Mouse (Mus musculus): ENCODE results near the gene Sf3b6. TPM values are rescaled to one million over a fixed set of nuclear protein-coding genes. Genes with fewer than 3 reads are reported as not detected.
A peak's percentile ranks its signal among the peaks of the same experiment; 100 is the strongest.

The Sf3b6 gene
- polyA plus RNA-seq, 1 experiment from 2014 or later: 80.2 TPM

DNA sequence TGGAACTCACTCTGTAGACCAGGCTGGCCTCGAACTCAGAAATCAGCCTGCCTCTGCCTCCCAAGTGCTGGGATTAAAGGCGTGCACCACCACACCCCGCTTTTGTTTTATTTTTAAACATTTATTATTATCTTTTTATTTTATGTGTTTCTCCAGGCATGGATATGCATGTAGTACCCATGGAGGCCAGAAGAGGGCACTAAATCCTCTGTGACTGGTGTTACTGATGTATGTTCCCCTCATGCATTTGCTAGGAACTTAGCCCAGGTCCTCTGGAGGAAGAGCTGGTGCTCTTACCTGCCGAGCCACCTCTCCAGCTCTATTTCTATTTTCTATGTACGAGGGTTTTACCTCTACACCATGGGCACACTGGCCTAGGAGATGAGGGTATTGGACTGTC is 38.8 kb downstream of the Sf3b6 start:
- Histone ChIP-seq H3K27me3 (ENCODE audit: control insufficient read depth, insufficient read depth, low read depth, low read length) (no peaks in the 10 kb centered on the region), H3K9ac (ENCODE audit: low read depth, low read length) (no peak overlapping the region), H3K27ac (ENCODE audit: low read length) (no peak overlapping the region), H3K36me3 (ENCODE audit: control insufficient read depth, insufficient read depth) (peaks cover 6% of the 10 kb centered on the region), H3K9me3 (replicated peaks; ENCODE audit: control insufficient read depth, low read length) (no peaks in the 10 kb centered on the region), H3K4me2 (ENCODE audit: low read depth, low read length) (no peak overlapping the region), H3K4me3 (ENCODE audit: low read depth, low read length) (no peak overlapping the region), H3K4me1 (ENCODE audit: control insufficient read depth, low read depth, low read length) (no peaks in the 10 kb centered on the region)
- WGBS (ENCODE audit: insufficient replicate concordance): 85% methylated on average over 5 of the region's 5 CpGs
- ATAC-seq (ENCODE audit: low read depth): no peak

DNA sequence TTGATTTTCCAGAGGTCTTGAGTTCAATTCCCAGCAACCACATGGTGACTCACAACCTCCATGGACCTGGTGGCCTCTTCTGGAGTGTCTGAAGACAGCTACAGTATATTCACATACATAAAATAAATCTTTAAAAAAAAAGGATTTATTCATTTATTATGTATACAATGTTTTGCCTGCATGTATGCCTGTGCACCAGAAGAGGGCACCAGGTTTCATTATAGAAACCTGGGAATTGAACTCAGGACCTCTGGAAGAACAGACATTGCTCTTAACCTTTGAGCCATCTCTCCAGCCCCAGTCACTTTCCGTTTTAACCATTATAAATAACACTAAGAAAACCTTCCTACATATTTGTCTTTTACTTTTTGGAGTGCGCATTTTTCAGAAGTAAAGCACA is 39.5 kb downstream of the Sf3b6 start:
- no peak overlapping the region for H3K4me3 ChIP-seq (ENCODE audit: low read depth, low read length)
- no peak overlapping the region for H3K9ac ChIP-seq (ENCODE audit: low read depth, low read length)
- H3K4me1 ChIP-seq (ENCODE audit: control insufficient read depth, low read depth, low read length): no peaks in the 10 kb centered on the region
- peaks cover 13% of the 10 kb centered on the region for H3K36me3 ChIP-seq (ENCODE audit: control insufficient read depth, insufficient read depth)
- no peaks in the 10 kb centered on the region for H3K27me3 ChIP-seq (ENCODE audit: control insufficient read depth, insufficient read depth, low read depth, low read length)
- H3K4me2 ChIP-seq (ENCODE audit: low read depth, low read length): no peak overlapping the region
- ATAC-seq (ENCODE audit: low read depth): no peak
- 77% methylated on average over 2 of the region's 2 CpGs for WGBS (ENCODE audit: insufficient replicate concordance)
- no peak overlapping the region for H3K27ac ChIP-seq (ENCODE audit: low read length)
- no peaks in the 10 kb centered on the region for H3K9me3 ChIP-seq (replicated peaks; ENCODE audit: control insufficient read depth, low read length)

DNA sequence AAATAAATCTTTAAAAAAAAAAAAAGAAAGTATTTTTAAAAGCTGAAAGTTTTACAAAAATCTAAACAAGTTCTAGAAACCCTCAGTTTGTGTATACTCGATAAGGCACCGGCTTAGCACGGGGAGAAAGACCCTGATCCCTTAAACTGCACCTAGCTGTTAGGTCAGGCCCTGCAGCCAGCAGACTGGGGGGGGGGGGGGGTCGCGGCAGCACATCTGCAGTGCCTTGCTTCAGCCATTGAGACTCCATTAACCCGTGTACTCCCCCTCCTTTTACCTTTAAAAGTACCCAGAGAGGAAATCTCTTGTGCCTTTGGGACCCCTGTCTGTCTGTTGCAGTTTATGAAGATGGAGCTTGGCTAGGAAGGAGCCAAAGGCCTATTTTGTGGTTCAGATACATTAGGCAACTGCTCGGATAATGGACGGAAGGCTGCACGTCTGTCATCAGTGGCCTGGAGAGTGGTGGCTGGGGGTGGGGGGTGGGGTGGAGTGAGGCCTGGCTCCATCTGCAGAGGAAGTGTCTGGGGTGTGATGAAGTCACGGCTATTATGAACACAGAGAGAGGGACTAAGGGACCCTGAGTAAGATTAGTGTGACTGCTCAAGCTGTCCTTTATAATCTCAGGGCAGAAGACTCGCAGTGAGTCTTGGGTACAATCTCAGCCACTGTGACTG is 42.0 kb downstream of the Sf3b6 start:
- ATAC-seq (ENCODE audit: low read depth): no peak
- H3K4me2 ChIP-seq (ENCODE audit: low read depth, low read length): no peak overlapping the region
- H3K36me3 ChIP-seq (ENCODE audit: control insufficient read depth, insufficient read depth): peaks cover 37% of the 10 kb centered on the region
- no peak overlapping the region for H3K4me3 ChIP-seq (ENCODE audit: low read depth, low read length)
- no peak overlapping the region for H3K9ac ChIP-seq (ENCODE audit: low read depth, low read length)
- no peaks in the 10 kb centered on the region for H3K27me3 ChIP-seq (ENCODE audit: control insufficient read depth, insufficient read depth, low read depth, low read length)
- H3K27ac ChIP-seq (ENCODE audit: low read length): no peak overlapping the region
- WGBS (ENCODE audit: insufficient replicate concordance): 31% methylated on average over 11 of the region's 11 CpGs
- no peaks in the 10 kb centered on the region for H3K9me3 ChIP-seq (replicated peaks; ENCODE audit: control insufficient read depth, low read length)
- H3K4me1 ChIP-seq (ENCODE audit: control insufficient read depth, low read depth, low read length): no peaks in the 10 kb centered on the region

DNA sequence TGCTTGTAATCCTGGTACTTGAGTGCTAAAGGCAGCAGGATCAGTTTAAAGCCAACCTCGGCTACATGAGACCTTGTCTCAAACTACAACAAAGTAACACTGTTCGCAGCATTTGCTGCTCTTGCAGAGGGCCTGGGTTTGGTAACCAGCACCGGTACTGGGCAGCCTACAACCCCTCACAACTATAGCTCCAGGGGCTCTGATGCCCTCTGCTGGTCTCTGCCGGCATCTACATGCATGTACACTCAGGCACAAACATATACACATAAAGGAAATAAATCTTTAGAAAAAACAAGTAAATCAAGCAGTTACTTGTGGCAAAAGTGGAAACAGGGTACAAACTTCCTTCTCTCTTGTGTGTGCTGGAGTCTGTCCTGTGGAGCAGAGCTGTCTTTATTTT is 45.3 kb downstream of the Sf3b6 start:
- Histone ChIP-seq H3K4me2 (ENCODE audit: low read depth, low read length) (no peak overlapping the region), H3K4me1 (ENCODE audit: control insufficient read depth, low read depth, low read length) (no peaks in the 10 kb centered on the region; the same call in 1 of the 2 replicates), H3K9ac (ENCODE audit: low read depth, low read length) (no peak overlapping the region), H3K4me3 (ENCODE audit: low read depth, low read length) (no peak overlapping the region), H3K27ac (ENCODE audit: low read length) (no peak overlapping the region), H3K27me3 (ENCODE audit: control insufficient read depth, insufficient read depth, low read depth, low read length) (no peaks in the 10 kb centered on the region), H3K36me3 (ENCODE audit: control insufficient read depth, insufficient read depth) (peaks cover 55% of the 10 kb centered on the region), H3K9me3 (replicated peaks; ENCODE audit: control insufficient read depth, low read length) (no peaks in the 10 kb centered on the region)
- ATAC-seq (ENCODE audit: low read depth): no peak
- WGBS (ENCODE audit: insufficient replicate concordance): 88% methylated on average over 4 of the region's 4 CpGs

DNA sequence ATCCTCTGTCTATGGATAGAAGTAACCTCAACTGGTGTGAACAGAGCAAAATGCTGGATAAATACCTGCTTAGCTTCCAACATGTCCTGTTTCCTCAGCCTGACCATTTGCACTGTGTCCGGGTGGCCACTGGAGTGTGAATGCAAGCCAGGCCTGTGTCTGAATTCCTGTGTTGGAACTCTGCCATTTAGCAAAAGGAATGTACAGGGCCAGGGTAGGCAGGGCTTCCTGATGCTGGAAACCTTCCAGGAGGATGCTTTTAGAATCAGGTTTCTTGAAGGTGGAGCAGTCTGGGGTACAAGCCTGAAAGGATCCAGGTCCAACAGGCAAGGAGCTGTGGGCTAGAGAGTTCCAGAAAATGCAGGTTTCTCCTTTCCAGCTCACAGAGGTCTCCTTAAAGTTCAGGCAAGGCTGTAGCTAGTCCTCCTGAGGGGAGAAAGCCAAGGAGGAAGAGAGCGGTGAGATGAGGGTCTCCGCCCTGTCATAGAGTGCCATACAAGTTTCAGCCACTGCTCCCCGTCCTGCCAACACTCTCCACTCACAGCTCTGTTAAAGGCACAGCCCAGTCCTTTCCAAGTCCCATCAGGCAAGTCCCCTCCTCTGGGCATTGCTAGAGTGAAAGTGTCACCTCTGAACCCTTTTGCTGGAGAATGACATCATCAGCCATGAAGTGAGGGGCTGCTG is 46.5 kb downstream of the Sf3b6 start:
- Histone ChIP-seq H3K9ac (ENCODE audit: low read depth, low read length) (no peak overlapping the region), H3K4me3 (ENCODE audit: low read depth, low read length) (no peak overlapping the region), H3K4me2 (ENCODE audit: low read depth, low read length) (no peak overlapping the region), H3K9me3 (replicated peaks; ENCODE audit: control insufficient read depth, low read length) (no peaks in the 10 kb centered on the region), H3K27ac (ENCODE audit: low read length) (no peak overlapping the region), H3K27me3 (ENCODE audit: control insufficient read depth, insufficient read depth, low read depth, low read length) (no peaks in the 10 kb centered on the region), H3K36me3 (ENCODE audit: control insufficient read depth, insufficient read depth) (peaks cover 62% of the 10 kb centered on the region), H3K4me1 (ENCODE audit: control insufficient read depth, low read depth, low read length) (no peaks in the 10 kb centered on the region; the same call in 1 of the 2 replicates)
- WGBS (ENCODE audit: insufficient replicate concordance): 81% methylated on average over 4 of the region's 4 CpGs
- ATAC-seq (ENCODE audit: low read depth): no peak

DNA sequence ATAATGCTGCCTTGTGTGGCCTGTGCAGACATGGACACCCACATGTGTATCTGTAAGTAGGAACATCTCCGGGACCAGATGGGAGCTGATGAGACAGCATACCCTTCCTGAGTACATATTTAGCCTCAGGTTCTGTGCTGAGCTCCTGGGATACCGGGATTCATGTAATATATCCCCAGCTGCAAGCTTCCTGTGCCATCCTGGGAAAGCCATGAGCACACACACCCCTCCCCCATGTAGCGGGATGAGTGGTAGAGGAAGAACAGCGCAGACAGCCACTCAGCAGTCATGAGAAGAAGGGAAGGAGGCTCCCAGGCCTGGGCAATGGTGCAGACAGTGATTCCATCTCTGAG is 47.0 kb downstream of the Sf3b6 start:
- H3K9me3 ChIP-seq (replicated peaks; ENCODE audit: control insufficient read depth, low read length): no peaks in the 10 kb centered on the region
- H3K4me2 ChIP-seq (ENCODE audit: low read depth, low read length): no peak overlapping the region
- ATAC-seq (ENCODE audit: low read depth): no peak
- H3K9ac ChIP-seq (ENCODE audit: low read depth, low read length): no peak overlapping the region
- H3K36me3 ChIP-seq (ENCODE audit: control insufficient read depth, insufficient read depth): peaks cover 67% of the 10 kb centered on the region
- H3K27ac ChIP-seq (ENCODE audit: low read length): no peak overlapping the region
- H3K4me3 ChIP-seq (ENCODE audit: low read depth, low read length): no peak overlapping the region
- H3K27me3 ChIP-seq (ENCODE audit: control insufficient read depth, insufficient read depth, low read depth, low read length): no peaks in the 10 kb centered on the region
- WGBS (ENCODE audit: insufficient replicate concordance): 83% methylated on average over 4 of the region's 4 CpGs
- H3K4me1 ChIP-seq (ENCODE audit: control insufficient read depth, low read depth, low read length): no peaks in the 10 kb centered on the region; the same call in 1 of the 2 replicates

DNA sequence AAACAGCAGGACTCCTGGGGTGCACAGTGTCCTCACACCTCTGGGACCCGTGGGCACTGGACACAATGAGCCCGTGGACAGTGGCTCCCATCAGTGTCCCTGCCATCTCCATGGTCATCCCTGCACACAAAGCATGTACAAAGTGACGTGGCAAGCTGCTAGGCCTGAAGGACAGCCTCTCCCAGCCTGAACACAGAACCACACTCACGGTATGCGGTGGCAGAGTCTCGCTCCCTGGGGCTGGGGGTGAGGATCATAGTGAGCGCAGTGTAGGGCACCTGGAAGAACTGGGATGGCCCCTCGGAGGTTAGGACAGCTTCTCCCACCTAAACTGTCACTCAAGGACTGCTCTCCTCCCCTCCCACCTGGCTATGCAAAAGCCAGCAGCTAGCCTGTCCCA is 51.6 kb downstream of the Sf3b6 start:
- ATAC-seq (ENCODE audit: low read depth): no peak
- no peak overlapping the region for H3K9ac ChIP-seq (ENCODE audit: low read depth, low read length)
- 79% methylated on average over 8 of the region's 8 CpGs for WGBS (ENCODE audit: insufficient replicate concordance)
- H3K4me1 ChIP-seq (ENCODE audit: control insufficient read depth, low read depth, low read length): peaks cover 13% of the 10 kb centered on the region; the same call in 1 of the 2 replicates
- H3K27ac ChIP-seq (ENCODE audit: low read length): no peak overlapping the region
- H3K36me3 ChIP-seq (ENCODE audit: control insufficient read depth, insufficient read depth): peaks cover 39% of the 10 kb centered on the region
- no peaks in the 10 kb centered on the region for H3K27me3 ChIP-seq (ENCODE audit: control insufficient read depth, insufficient read depth, low read depth, low read length)
- no peak overlapping the region for H3K4me2 ChIP-seq (ENCODE audit: low read depth, low read length)
- H3K4me3 ChIP-seq (ENCODE audit: low read depth, low read length): no peak overlapping the region
- no peaks in the 10 kb centered on the region for H3K9me3 ChIP-seq (replicated peaks; ENCODE audit: control insufficient read depth, low read length)

DNA sequence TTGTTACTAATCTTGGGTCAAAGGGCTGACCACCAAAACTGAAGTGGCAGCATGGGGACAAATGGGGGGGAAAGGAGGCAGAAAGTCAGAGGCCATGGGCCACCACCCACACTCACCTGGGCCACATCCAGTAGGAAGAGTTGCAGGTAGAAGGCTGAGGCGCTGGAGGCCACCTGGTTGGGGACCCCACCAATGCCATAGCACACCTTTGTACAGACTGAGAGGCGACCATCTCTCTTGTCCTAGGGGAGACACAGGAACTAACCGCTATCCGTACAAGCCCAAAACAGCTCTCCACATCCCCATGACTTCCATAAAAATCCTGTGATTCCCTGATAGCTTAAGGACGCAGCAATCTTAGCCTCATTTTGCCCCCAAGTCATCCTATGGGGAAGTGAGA is 53.9 kb downstream of the Sf3b6 start:
- H3K27me3 ChIP-seq (ENCODE audit: control insufficient read depth, insufficient read depth, low read depth, low read length): no peaks in the 10 kb centered on the region
- no peaks in the 10 kb centered on the region for H3K9me3 ChIP-seq (replicated peaks; ENCODE audit: control insufficient read depth, low read length)
- ATAC-seq (ENCODE audit: low read depth): no peak
- peak overlapping the region; percentile 8; the same call in 1 of the 2 replicates for H3K9ac ChIP-seq (ENCODE audit: low read depth, low read length)
- H3K4me1 ChIP-seq (ENCODE audit: control insufficient read depth, low read depth, low read length): peaks cover 32% of the 10 kb centered on the region
- H3K36me3 ChIP-seq (ENCODE audit: control insufficient read depth, insufficient read depth): peaks cover 19% of the 10 kb centered on the region
- peak overlapping the region; percentile 85 for H3K4me3 ChIP-seq (ENCODE audit: low read depth, low read length)
- no peak overlapping the region for H3K27ac ChIP-seq (ENCODE audit: low read length)
- peak overlapping the region; percentile 85 for H3K4me2 ChIP-seq (ENCODE audit: low read depth, low read length)
- 89% methylated on average over 5 of the region's 5 CpGs for WGBS (ENCODE audit: insufficient replicate concordance)

DNA sequence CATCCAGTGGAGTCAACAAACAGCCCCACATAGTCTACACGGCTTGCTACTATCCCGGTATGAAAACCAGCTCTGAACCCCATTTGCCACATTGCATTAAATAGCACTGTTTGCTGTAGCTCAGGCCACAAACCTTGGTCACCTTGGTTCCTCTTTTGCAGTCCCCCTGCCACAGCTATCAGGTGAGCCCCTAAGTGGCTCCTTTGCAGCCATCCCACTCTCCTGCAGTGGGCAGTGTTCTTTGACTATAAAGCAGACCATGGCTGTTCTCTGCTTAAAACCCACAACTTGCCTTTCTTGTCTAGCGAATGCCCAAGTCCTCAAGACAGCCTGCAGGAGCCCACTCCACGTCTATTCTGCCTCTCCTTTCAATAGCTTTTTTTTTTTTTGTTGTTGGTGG is 54.9 kb downstream of the Sf3b6 start:
- Histone ChIP-seq H3K4me3 (ENCODE audit: low read depth, low read length) (peak overlapping the region; percentile 85), H3K4me1 (ENCODE audit: control insufficient read depth, low read depth, low read length) (peaks cover 32% of the 10 kb centered on the region), H3K27me3 (ENCODE audit: control insufficient read depth, insufficient read depth, low read depth, low read length) (no peaks in the 10 kb centered on the region), H3K4me2 (ENCODE audit: low read depth, low read length) (peak overlapping the region; percentile 85), H3K9ac (ENCODE audit: low read depth, low read length) (peak overlapping the region; percentile 91), H3K9me3 (replicated peaks; ENCODE audit: control insufficient read depth, low read length) (no peaks in the 10 kb centered on the region), H3K36me3 (ENCODE audit: control insufficient read depth, insufficient read depth) (peaks cover 15% of the 10 kb centered on the region), H3K27ac (ENCODE audit: low read length) (peak overlapping the region; percentile 99)
- no peak for ATAC-seq (ENCODE audit: low read depth)
- WGBS (ENCODE audit: insufficient replicate concordance): 35% methylated on average over 4 of the region's 4 CpGs

All from liver, embryonic 16.5 days (tissue).